Mouse (Mus musculus) heart, embryonic 11.5 days (tissue): ENCODE measurements around the gene Slc22a3. TPM values are rescaled to one million over a fixed set of nuclear protein-coding genes. Genes with fewer than 3 reads are reported as not detected.

Source experiments
- ATAC-seq: fragments of 200-750 bp; cut with Nextera tagmentation; replicated peaks from 2 replicates; pipeline ENCODE4 v1.8.0; 2017; ENCODE audit warnings: moderate library complexity; ENCODE audit not compliant: insufficient number of reproducible peaks, low FRiP score, low TSS enrichment
- H3K27ac ChIP-seq: fragments of 300-500 bp; sonication (generic); 2 replicates; pipeline ENCODE4 v1.5.1; 2014; ENCODE audit warnings: mild to moderate bottlenecking, low read depth, low read length
- H3K27me3 ChIP-seq: fragments of 300-500 bp; sonication (generic); 2 replicates; pipeline ENCODE4 v1.6.1; 2014; ENCODE audit warnings: mild to moderate bottlenecking, low read length, mixed read lengths; ENCODE audit not compliant: control insufficient read depth, insufficient read depth
- H3K36me3 ChIP-seq: fragments of 300-500 bp; sonication (generic); 2 replicates; pipeline ENCODE4 v1.6.1; 2014; ENCODE audit warnings: mild to moderate bottlenecking, low read length, moderate library complexity, mixed read lengths; ENCODE audit not compliant: control insufficient read depth, insufficient read depth
- H3K4me1 ChIP-seq: fragments of 300-500 bp; sonication (generic); 2 replicates; pipeline ENCODE4 v1.6.1; 2014; ENCODE audit warnings: low read length; ENCODE audit not compliant: control insufficient read depth, insufficient read depth
- H3K4me2 ChIP-seq: fragments of 300-500 bp; sonication (generic); 2 replicates; pipeline ENCODE4 v1.6.1; 2014; ENCODE audit warnings: mild to moderate bottlenecking, moderate library complexity
- H3K4me3 ChIP-seq: fragments of 300-500 bp; sonication (generic); 2 replicates; pipeline ENCODE4 v1.5.1; 2014; ENCODE audit warnings: low read depth, low read length
- H3K9ac ChIP-seq: fragments of 300-500 bp; sonication (generic); 2 replicates; pipeline ENCODE4 v1.6.1; 2014; ENCODE audit warnings: mild to moderate bottlenecking, low read depth, low read length, moderate library complexity
- H3K9me3 ChIP-seq: fragments of 300-500 bp; sonication (generic); replicated peaks from 2 replicates; pipeline ENCODE4 v1.6.1; 2016; ENCODE audit warnings: low read length; ENCODE audit not compliant: control insufficient read depth
- WGBS: fragments of 180-500 bp; shearing (Covaris S2); extraction: QIAGEN DNeasy Blood & Tissue Kit; methylation state at CpG from one replicate; pipeline ENCODE4 v1.1.7; 2014; ENCODE audit not compliant: insufficient replicate concordance; 5-methylcytosine and 5-hydroxymethylcytosine counted together
- polyA plus RNA-seq: library from polyadenylated mRNA; unstranded; fragments of >200 nt; fragmentation: Nextera tagmentation; extraction: Ambion mirVana; gene quantifications from 2 replicates; pipeline ENCODE4 v1.2.1, GENCODE M21; 2014

Gene Slc22a3
- polyA plus RNA-seq, 1 experiment from 2014 or later: 0.53 TPM

GRCm38 (mm10) chr17:12455143-12455790 is 52.2 kb downstream of the Slc22a3 start:
- WGBS: 74% methylated on average over 5 of the region's 5 CpGs
- ATAC-seq: no peak
- no peaks in the 10 kb centered on the region for H3K36me3 ChIP-seq
- no peaks in the 10 kb centered on the region for H3K27me3 ChIP-seq
- no peaks in the 10 kb centered on the region for H3K9me3 ChIP-seq
- H3K27ac ChIP-seq: no peak overlapping the region
- no peak overlapping the region for H3K9ac ChIP-seq
- H3K4me3 ChIP-seq: no peak overlapping the region
- no peak overlapping the region for H3K4me2 ChIP-seq
- peaks cover 9% of the 10 kb centered on the region; the same call in 1 of the 2 replicates for H3K4me1 ChIP-seq

DNA sequence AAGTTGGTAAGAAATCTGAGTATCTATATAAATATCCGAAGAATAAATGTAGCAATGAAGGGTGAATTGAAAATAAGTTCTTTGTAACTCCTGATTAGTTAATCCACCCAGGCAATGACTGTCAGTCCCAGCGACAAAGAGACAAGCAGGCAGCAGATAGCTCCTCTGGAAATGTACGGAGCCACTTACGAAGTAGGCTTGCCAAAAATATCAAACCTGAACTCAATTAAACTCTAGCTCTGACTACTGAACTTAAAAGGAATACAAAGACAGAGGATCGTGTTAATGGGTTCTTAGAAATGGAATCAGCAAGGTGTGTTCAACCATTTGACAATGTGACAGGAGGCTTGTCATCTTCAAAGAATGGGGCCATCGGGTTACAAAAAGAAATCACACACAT is 53.8 kb downstream of the Slc22a3 start:
- Histone ChIP-seq H3K9me3 (no peaks in the 10 kb centered on the region), H3K4me2 (no peak overlapping the region), H3K9ac (no peak overlapping the region), H3K27me3 (no peaks in the 10 kb centered on the region), H3K4me1 (peaks cover 8% of the 10 kb centered on the region; the same call in 1 of the 2 replicates), H3K27ac (no peak overlapping the region), H3K36me3 (no peaks in the 10 kb centered on the region), H3K4me3 (no peak overlapping the region)
- no peak for ATAC-seq
- WGBS: 60% methylated on average over 6 of the region's 6 CpGs

DNA sequence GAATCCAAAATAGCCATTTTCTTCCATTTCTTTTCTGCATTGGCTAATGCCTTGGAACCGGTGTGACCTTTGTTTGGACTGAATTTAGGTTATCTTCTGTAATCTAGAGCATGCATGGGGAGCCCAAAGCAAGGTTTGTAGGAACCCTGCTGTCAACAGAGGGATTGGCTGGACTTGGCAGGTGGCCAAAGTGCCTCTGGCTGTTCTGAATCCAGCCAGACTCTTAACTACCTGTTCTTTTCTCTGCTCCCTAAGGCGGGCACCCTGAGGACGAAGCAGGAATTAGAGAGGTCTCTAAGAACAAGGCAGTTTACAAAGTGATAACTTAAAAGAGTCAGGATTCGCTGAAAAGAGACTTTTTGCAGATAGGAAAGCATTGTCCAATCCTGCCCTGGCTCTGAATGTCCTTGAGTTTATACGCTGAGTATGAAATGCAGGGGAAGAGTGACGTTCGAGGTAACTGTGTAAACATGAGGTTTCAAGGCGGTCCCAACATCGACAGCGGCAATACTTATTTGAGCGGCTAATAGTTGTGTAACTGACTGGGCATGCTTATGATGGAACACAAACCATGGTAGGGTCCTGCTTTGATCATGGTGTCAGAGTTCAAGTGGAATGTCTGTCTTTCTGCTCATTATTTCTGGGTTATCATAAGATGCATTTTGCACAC is 54.5 kb downstream of the Slc22a3 start:
- Histone ChIP-seq H3K4me2 (no peak overlapping the region), H3K36me3 (no peaks in the 10 kb centered on the region), H3K27ac (no peak overlapping the region), H3K4me3 (no peak overlapping the region), H3K9me3 (no peaks in the 10 kb centered on the region), H3K27me3 (no peaks in the 10 kb centered on the region), H3K9ac (no peak overlapping the region), H3K4me1 (peaks cover 6% of the 10 kb centered on the region; the same call in 1 of the 2 replicates)
- ATAC-seq: no peak
- 71% methylated on average over 11 of the region's 11 CpGs for WGBS

GRCm38 (mm10) chr17:12451234-12451633 is 56.3 kb downstream of the Slc22a3 start:
- Histone ChIP-seq H3K9ac (no peak overlapping the region), H3K27me3 (0 out of 2 replicates have a peak, but pooled peaks cover 3% of the 10 kb centered on the region), H3K9me3 (no peaks in the 10 kb centered on the region), H3K27ac (no peak overlapping the region), H3K4me1 (peaks cover 6% of the 10 kb centered on the region; the same call in 1 of the 2 replicates), H3K4me3 (no peak overlapping the region), H3K36me3 (no peaks in the 10 kb centered on the region), H3K4me2 (no peak overlapping the region)
- 40% methylated on average over 4 of the region's 4 CpGs for WGBS
- no peak for ATAC-seq

GRCm38 (mm10) chr17:12444561-12444960 is 62.9 kb downstream of the Slc22a3 start:
- Histone ChIP-seq H3K9ac (no peak overlapping the region), H3K27ac (no peak overlapping the region), H3K4me3 (no peak overlapping the region), H3K4me2 (no peak overlapping the region), H3K4me1 (no peaks in the 10 kb centered on the region), H3K36me3 (no peaks in the 10 kb centered on the region), H3K9me3 (0 out of 2 replicates have a peak, but pooled peaks cover 3% of the 10 kb centered on the region), H3K27me3 (0 out of 2 replicates have a peak, but pooled peaks cover 3% of the 10 kb centered on the region)
- no peak for ATAC-seq
- 48% methylated on average over 2 of the region's 2 CpGs for WGBS

DNA sequence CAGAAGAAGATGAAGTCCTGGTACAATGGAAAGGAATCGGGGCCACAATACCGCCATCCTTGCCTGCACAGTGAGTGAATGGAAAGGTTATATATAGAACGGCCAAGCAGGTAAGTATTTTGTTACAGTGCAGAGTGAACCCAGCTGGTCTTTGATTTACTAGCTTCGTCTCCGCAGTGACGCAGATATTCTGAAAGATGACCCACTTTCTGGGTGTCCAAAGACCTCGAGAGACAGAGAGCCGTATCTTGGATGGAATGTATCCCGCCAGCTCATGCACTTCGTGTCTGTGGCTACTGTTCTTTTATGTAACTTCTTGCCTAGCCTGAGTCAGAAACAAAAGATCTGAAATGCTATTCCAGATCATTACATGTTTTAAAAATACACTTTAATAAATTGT is 69.7 kb downstream of the Slc22a3 start:
- 80% methylated on average over 10 of the region's 10 CpGs for WGBS
- no peak for ATAC-seq
- H3K9me3 ChIP-seq: peaks cover 3% of the 10 kb centered on the region; the same call in 1 of the 2 replicates

DNA sequence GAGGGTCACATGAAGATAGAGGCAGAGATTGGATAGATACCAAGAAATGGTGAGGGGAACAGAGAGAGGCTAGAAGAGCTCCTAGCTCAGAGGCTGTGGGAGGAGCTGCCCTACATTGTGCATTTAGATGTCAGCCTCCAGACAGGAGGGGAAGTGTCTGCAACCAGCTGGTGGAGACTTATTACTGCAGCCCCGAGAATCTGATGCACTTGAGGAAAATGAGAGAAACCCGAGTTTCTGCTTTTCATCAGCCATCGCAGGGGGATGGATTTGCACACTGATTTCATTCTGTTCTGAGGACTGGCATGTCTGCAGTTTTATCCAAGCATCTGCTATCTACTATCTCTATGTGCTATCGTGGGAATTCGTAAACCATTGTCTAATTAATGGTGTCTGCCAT is 75.8 kb downstream of the Slc22a3 start:
- Histone ChIP-seq H3K4me3 (no peak overlapping the region), H3K4me2 (no peak overlapping the region), H3K9ac (no peak overlapping the region), H3K9me3 (no peaks in the 10 kb centered on the region; the same call in 1 of the 2 replicates), H3K27ac (no peak overlapping the region), H3K4me1 (peaks cover 7% of the 10 kb centered on the region; the same call in 1 of the 2 replicates), H3K27me3 (no peaks in the 10 kb centered on the region), H3K36me3 (no peaks in the 10 kb centered on the region)
- WGBS: 43% methylated on average over 5 of the region's 5 CpGs
- ATAC-seq: no peak

More for the DNA sequence above, 69.7 kb downstream of the Slc22a3 start:
- H3K27me3 ChIP-seq: no peaks in the 10 kb centered on the region
- H3K27ac ChIP-seq: no peak overlapping the region
- H3K4me1 ChIP-seq: no peaks in the 10 kb centered on the region
- H3K36me3 ChIP-seq: no peaks in the 10 kb centered on the region
- H3K9ac ChIP-seq: no peak overlapping the region
- H3K4me2 ChIP-seq: no peak overlapping the region
- H3K4me3 ChIP-seq: no peak overlapping the region

DNA sequence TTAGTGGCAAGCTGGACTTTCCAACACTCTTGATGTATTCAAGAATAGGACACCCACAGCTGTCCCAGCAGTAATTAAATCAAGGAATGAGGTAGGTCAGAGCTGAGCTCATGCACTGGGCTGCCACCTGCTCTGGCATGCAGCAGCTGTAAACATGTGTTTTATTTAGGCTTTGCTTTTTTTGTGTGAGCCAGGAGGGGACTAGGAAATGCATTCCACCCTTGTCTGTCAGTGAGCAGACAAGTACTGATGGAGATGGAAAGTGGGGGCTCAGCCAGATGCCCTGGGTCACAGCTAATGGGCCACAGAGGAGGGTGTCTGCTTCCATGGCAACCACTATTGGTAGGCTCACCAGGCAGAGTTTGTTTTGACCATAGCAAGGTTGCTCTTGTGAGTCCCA is 79.1 kb downstream of the Slc22a3 start:
- Histone ChIP-seq H3K4me3 (no peak overlapping the region), H3K27me3 (no peaks in the 10 kb centered on the region), H3K4me2 (no peak overlapping the region), H3K4me1 (peaks cover 7% of the 10 kb centered on the region; the same call in 1 of the 2 replicates), H3K27ac (no peak overlapping the region), H3K36me3 (no peaks in the 10 kb centered on the region), H3K9ac (no peak overlapping the region), H3K9me3 (no peaks in the 10 kb centered on the region; the same call in 1 of the 2 replicates)
- ATAC-seq: no peak
